Mouse (Mus musculus): ENCODE data around the gene Lnpep.
"Not testable (repeated sequence)": the region's sequence is repeated elsewhere in the genome, so short reads cannot be mapped to it uniquely, and the experiment has no call there.

Gene Lnpep

GRCm38 (mm10) chr17:17624957-17625586 lies at the start of gene Lnpep:
TSS of gene Lnpep (minus strand) at chr17:17625050.
- peak; percentile 87 to 89 for DNase-seq

GRCm38 (mm10) chr17:17655829-17656176 lies 31.0 kb upstream of the Lnpep start:
- DNase-seq = no peak

GRCm38 (mm10) chr17:17654997-17655828 lies 30.4 kb upstream of the Lnpep start:
- no peak for DNase-seq

GRCm38 (mm10) chr17:17652570-17652969 lies 27.7 kb upstream of the Lnpep start:
- DNase-seq = no peak

DNA sequence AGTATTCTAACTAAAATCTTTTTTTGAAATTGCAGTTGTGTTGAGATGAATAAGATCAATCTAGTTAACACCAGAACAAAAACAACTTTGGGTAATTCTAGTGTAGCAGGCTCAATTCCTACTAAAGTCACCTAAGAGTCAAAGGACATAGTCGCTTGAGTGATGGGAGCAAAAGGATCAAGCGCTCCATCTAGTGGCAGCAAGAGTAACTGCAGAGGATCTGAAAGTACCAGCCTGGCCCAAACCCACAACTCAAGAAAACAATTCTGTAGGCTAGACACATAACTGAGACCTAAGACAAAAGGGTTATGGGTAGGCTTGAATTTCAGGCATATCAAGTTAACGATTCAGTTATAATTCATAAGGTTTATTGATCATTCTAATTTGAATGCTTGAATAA lies 20.9 kb upstream of the Lnpep start:
- peak in 1 of 2 experiments; percentile 56 for DNase-seq

DNA sequence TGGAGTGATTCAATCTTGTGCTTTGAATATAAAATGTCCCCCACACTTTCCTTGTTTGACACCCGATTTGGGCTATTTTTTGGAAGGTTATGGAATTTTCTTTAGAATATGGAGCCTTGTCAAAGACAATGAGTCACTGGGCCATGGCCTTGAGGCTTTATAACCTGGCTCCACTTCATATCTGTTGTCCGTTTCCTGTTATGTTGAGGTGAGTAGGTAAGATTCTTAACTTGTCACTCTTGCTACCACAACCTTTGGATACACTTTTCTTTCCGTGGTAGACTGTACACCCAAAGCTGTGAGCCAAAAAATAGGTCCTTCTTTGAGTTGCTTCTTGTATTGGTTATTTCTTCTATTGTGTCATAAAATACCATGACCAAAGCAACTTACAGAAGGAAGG lies 12.5 kb upstream of the Lnpep start:
- DNase-seq = no peak

- no peak for DNase-seq
Observed at GRCm38 (mm10) chr17:17636147-17636546, 11.3 kb upstream of the Lnpep start.

- DNase-seq = no peak
Observed at GRCm38 (mm10) chr17:17634033-17634432, 9.2 kb upstream of the Lnpep start.

DNA sequence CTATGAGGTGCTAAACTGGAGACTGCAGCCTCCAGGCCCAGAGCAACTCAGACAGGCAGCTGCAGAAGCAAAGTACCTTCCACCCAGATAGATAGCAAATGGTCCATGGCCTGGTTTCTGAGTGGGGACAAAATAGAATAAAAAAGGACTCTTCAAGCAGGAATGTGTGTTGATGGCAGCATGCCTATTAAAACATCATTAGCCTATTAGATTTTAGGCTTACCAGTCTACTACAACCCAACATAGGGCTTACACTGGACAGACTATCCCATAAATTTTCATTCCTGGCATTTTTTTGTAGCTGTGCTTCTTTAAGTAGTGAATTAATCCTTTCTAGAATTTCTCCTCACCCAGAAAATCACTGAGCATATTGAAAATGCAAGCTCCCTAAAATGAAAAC lies 7.1 kb upstream of the Lnpep start:
- DNase-seq = no peak

DNA sequence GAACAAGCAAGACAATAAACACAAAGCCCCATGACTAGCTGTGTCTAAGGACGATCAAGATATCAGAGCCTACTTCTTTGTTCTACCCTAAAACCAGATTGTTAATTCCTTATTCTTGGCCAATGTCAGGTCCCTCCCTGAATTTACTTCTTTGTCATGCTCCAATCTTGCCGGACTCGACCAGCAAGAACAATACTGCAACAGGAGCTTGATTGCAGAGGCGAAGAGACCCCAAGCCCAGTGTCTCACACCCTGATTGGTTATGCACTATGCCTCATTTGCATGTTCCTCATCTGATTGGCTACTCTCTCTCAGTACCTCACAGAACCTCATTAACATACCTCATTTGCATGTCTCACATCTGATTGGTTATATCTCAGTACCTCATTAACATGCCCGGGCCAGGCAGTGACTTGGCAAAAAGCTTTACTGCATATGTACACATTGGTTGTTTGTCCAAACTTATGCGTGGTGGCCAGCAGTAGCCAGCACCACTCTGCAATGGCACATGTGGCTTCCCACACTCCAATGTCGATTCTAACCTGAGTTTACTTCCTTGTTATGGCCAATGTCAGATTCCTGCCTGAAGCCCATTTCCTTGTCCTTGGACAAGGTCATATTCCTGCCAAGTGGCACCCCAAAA lies 3.5 kb upstream of the Lnpep start:
- DNase-seq = not testable (repeated sequence)

- DNase-seq = no peak
Observed at GRCm38 (mm10) chr17:17627558-17627957, 2.7 kb upstream of the Lnpep start.

DNA sequence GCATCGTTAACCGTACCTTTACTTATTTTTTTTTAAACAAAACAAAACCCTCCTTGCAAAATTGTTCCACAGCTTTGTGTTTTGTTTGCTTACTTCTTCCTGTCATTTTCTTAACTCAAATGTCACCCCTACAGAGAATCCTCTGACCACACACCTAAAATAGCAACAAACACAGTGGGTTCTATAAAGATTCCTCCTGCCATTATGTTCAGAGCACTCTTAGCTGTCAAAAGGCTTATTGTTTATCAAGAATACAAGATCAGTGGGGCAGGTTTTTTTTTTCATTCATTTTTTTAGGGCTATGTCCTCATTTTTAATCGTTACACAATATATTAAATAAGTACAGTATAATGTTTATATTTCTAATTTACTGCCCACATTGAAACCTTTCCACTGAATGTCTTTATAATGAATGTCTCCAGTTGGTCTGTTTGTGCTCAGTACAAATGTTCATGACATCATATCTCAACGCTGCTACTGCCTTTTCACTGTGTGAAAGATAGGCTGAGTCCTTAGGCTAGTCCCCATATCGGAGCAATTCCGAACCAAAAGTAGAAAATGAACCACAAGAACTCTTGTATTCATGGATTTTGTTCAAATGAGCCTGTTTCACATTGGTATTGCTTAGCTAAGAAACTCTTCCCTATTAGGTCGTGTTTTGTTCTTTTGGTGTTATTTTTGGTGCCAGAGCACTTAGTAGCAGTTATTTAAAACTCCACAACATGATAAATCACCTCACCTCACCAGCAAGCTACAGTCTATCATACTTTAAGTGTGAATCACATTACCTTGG lies 1.2 kb upstream of the Lnpep start:
- no peak for DNase-seq

DNA sequence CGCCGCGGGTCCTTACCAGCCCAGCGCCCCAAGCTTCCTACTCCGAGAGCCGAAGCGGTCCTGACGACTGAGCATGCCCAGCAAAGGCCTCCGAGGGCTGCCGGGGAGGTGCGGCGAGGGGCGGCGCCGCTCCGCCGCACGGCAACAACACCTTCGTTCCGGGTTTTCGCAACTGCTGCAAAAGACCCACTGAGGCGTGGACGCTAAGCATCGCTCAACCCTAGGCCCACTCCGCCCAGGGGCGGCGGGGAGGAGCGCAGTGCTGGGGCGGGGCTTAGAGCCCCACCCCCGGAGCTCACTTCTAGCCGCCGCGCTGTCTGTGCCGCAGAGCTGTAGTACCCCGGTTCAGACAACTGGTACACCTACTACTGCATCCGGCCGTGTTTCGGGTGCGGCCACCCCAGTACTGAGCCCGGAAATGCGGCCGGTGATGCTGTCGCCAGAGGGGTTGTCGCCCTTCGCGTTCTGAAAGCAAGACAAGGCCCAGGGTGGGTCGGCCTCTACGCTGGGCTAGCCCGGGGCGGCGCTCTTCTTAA lies 361 bp downstream of the Lnpep start:
- peak; percentile 95 to 97 for DNase-seq

DNA sequence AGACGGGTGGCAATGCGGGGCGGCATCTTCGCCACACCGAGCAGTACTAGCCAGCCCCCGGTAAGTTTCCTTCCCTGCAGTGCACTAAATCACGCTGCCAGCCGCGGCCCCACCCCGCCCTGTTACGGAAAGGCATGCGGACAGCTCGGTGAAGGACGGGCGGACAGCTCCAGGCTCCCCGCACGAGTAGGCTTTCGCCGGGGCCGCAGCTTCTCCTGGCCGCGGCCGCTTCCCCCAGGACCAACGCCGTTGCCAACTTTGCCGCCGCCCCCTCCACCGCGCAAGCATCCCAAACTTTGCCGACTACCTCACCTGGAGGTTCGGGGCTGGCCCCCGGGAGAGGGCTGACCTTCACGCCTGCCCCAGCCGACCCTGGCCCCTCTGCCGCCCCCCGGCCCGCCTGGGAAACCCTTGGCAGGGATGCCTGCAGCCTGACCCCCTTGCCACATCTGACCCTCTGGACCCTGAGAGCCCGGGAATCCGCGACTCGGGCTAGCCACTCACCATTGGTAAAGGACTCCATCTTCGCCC lies 895 bp downstream of the Lnpep start:
- DNase-seq = peak in 1 of 2 experiments; percentile 66

- DNase-seq = no peak
Observed at GRCm38 (mm10) chr17:17623221-17623889, 1.5 kb downstream of the Lnpep start.

DNA sequence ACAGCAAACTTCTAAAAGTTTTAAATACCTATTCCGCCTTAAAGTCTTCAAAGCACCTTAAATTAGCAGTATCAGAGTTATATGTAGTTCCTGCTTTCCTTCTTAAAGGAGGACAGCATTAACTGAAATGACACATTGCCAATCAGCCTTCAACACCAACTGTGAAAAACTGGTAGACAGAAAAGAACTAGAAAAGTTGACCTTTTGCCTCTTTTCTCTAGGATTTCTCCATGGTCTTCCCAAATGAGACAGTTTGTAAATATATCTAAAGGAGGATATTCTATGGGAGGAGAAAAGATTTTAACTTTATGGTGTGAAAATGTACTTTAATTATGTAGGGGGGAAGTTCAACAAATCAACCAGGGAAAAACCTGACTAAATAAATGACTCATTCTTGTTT lies 2.3 kb downstream of the Lnpep start:
- DNase-seq = no peak

DNA sequence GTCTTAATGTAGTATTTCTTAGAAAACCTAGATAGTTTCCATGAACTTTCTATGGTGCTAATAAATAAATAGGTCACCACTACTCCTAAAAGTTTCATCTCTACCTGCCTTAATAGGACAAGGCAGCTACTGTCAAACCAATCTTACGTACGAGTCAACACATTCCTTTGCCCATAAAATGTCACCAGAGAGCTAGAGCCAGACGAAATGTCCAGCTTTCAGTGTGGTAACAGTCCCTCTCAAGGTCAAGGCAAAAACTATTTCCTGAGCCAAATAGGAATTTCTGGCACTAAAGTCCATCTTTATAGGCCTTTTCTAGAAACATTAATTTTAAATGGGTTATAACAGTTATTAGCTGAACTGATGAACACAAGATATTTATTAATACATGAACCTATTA lies 3.3 kb downstream of the Lnpep start:
- DNase-seq = no peak

DNA sequence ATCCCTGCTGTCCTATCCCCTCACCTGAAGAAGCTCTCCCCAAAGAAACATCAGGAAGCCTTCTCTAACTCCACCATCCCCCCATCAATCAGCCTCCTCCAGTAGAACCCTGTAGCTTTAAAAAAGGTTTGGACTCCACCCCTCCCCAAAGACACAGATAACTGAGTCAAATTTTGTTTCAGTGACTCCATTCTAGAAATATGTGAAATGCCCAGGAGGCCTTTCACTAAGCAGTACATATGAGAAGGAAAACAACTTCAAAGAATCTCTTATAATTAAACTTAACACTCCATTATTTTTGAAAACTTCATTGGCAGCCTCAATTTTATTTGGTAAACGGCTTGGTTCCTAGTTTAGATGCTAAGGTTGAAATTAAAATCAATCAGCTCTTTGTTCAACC lies 6.4 kb downstream of the Lnpep start:
- DNase-seq = no peak

DNA sequence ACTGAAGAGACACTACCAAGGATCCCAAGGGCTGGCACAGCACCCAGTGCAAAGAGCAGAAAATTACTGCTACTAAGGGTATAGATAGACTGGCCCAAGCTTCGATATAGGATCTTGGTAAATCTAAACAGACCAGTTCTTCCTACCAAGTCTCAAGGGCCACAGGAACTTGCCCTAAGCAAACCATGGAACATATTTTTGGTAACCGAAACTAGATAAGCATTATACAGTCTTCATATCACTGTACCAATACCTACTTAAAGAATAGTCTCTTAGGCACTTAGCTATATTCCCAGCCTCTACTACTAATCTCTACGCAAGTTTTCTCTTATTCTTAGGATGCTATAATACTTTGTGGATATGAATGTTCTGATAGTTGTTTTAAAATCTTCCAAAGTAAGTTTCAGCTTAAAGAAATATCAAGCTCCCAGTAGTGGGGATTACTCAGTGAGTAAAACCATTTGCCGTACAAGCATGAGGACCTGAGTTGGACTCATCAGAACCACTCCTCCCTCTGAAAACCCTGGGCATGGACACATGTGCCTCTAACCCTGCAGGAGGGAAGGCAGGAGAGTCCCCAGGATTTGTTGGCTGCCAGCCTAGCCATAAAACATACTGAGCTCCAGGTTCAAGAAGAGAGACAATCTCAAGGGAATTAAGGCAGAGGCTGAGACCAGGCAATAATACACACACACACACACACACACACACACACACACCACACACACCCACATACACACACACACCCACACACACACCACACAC lies 7.2 kb downstream of the Lnpep start:
- DNase-seq = no peak

DNA sequence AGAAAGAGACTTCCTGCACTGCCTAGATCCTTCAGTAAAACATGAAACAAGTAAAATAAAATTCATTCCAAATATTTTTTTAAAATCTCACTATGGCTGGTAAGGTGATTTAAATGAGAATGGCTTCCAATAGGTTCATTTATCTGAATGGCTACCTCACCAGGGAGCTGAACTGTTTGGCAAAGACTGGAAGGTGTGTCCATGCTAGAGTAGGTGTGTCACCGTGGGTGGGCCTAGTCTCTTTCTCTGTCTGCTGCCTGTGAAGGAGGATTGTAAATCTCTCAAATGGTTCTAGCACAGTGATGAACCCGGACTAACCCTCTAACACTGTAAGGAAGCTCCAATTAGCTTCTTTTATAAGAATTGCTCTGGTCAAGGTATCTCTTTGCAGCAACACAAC lies 12.5 kb downstream of the Lnpep start:
- DNase-seq = no peak

DNA sequence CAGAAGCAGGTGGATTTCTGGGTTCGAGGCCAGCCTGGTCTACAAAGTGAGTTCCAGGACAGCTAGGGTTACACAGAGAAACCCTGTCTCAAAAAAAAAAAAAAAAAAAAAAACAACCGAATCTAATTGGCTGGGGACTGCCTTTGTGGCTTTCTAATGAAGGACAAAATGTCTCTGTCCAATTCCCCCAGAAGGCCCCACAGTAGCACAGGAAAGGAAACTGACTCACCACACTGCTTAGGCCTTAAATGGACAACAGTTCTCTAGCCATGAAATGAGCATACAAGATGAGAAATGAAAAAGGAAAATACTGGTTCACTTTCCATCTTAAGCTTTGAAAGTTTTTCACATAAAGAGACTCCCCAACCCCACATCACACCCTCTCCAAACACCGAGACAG lies 15.3 kb downstream of the Lnpep start:
- DNase-seq = no peak
